Mouse (Mus musculus): Measurements from ENCODE around the gene Fbp1.
"Not testable (repeated sequence)": the region's sequence is repeated elsewhere in the genome, so short reads cannot be mapped to it uniquely, and the experiment has no call there.

The Fbp1 gene

DNA sequence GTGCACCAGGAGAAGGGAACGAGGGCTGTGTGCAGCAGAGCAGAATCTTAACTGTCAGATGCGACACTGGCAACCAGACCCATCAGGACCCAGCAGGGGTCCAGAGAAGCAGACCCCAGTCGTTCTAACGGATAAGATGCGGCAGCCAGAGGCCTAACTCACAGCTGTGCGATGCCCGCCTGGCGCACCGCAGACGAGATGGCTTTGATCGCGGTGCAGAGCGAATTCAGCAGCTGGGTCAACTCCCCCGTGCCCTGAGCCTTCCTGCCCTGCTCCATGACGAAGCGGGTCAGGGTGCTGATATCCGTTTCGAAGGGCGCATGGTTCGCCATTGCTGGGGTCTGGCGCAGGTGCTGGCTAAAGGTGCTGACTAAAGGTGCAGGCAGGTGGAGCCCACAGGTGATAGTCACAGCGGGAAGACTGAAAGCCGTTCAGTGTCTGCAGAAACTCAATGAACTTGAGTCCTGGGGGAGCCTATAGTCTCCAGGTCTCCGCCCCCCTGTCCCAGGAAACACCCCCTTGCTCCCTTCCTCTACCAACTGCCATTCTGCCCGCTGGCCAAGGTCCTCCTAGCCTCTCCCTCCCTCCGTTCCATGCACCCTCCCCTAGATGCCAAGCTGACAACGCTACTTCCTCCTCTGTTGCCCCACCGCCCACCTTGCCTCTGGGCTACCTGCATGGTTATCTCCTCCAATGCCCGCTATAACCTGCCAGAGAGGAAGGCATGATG, at the start of gene Fbp1:
Gene Fbp1, minus strand, starts transcription at position 571 of the 730 bp plus-strand sequence.
- DNase-seq (ENCODE audit: low read depth): peak; percentile 7

DNA sequence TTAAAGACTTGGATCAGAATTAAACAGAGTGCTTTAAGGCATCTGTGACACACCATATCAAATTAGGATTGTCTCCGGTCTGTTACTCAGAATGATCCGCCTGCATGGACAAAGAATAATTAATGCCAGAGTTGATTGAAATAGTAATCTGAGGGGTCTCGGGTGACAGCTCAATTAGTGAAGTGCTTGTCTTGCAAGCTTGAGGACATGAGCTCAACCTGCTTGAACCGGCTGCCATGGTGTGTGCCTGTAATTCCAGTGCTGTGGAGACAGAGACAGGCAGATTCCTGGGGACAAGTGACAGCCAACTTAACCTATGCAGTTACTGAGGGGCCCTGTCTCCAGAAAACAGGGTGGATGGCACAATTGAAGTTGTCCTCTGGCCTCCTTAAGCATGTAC, 44.4 kb upstream of the Fbp1 start:
- no peak for DNase-seq (ENCODE audit: low read depth)

DNA sequence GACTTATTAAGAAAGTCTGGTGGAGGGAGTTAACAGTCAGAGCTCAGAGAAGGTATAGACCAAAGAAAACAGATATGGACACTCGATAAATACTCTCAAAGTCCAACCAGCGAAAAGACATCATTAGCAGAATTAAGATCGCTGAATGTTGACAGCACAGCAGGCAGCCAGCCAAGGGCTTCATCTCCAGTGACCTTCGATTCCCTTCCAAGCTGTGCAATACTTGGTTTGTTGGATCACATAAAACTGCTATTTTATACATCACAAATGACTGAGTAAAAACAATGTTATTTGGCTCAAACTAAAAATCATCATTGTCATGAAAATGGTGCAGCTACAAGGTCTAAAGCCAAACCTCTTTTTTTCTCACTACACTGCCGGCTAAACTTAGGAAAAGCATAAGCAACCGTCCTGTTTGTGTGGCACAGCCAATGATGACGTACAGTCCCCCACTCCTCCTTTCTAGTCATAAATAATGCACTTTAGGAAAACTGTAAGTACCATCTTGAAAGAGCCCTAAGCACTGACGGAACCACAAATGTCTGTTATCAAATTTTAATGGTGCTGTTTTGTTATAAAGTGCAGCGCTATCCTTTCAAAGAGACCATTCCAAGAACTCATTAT, 41.8 kb upstream of the Fbp1 start:
- DNase-seq (ENCODE audit: low read depth): no peak

DNA sequence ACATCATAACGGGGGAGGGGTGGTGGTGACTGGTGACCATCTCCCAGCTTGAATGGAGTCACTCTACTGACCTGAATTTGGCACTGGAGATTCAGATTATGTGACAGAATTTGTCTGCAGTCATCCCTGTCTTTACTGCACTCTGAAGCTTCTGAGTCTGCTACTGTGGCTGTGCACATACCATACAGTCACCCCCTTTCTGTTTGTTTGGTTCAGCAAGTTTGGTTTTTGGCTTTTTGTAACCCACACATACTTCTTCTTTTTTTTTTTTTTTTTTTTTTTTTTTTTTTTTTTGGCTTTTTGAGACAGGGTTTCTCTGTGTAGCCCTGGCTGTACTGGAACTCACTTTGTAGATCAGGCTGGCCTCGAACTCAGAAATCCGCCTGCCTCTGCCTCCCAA, 41.1 kb upstream of the Fbp1 start:
- DNase-seq (ENCODE audit: low read depth): not testable (repeated sequence)

DNA sequence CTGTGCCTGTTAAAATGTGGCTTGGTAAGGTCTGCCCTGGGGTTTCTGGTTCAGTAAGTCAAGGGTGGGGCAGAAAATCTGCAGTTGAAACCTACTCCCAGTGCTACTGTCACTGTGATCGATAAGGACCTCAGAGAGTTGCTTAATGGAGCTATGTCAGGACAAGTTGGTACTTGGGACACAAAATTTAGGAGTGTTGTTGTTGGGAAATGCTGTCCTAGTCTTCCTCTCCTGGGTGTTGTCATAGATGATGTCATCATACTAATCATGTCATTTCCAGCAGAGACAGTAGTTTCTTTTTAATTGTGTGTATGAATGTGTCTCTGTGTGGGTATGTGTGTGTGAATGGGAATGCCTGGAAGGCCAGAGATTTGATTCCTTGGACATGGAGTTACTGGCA, 39.4 kb upstream of the Fbp1 start:
- no peak for DNase-seq (ENCODE audit: low read depth)

DNA sequence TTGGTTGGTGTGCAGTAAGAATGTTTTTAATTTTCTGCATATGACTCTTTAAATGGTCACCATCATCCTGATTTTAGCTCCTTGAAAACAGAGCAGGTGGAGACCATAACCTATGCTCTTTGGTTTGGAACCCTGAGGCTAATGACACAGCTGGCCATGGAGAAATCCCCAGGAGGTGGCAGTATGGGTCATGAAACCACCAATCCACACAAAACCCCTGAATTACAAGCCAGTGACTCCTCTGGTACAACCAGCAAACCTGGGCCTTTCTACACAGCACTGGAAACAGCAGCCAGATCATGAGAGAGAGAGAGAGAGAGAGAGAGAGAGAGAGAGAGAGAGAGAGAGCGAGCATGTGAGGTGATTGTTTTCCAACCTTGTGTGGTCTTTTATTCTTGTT, 38.4 kb upstream of the Fbp1 start:
- DNase-seq (ENCODE audit: low read depth): peak; percentile 39

DNA sequence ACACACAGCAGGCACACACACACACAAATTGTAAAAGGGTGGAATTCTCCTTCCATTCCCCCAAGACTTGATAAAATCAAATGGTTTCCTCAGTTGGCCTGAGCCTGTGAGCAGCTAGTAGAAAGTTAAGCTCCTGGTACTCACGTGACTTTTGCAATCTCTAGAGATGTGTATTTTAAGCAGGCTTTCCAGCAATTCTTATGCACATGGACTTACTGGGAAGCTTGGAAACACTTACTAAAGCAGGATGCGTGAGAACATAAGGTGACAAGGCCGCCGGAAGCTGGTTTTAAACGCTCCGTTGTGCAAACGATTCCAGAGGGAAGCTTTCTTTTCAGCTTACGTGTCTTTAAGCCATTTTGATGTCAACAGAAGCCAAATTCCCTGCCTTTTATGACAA, 35.1 kb upstream of the Fbp1 start:
- no peak for DNase-seq (ENCODE audit: low read depth)

DNA sequence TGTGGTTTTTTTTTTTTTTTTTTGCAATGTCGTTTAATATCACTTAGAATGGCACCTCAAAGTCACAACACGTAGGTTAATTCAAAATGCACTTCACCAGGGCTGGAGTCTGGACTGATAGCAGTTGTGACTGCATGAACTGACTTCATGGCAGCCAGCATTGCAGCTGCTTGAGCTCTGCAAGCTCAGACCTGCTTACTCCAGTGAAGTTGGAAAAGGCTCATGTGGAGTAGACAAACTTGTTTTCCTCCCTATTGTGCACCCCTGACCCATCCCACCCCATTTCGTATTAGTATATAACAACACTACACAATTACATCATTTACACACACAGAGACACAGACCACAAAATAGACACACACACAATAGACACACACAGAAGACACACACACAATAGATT, 34.6 kb upstream of the Fbp1 start:
- DNase-seq (ENCODE audit: low read depth): no peak

DNA sequence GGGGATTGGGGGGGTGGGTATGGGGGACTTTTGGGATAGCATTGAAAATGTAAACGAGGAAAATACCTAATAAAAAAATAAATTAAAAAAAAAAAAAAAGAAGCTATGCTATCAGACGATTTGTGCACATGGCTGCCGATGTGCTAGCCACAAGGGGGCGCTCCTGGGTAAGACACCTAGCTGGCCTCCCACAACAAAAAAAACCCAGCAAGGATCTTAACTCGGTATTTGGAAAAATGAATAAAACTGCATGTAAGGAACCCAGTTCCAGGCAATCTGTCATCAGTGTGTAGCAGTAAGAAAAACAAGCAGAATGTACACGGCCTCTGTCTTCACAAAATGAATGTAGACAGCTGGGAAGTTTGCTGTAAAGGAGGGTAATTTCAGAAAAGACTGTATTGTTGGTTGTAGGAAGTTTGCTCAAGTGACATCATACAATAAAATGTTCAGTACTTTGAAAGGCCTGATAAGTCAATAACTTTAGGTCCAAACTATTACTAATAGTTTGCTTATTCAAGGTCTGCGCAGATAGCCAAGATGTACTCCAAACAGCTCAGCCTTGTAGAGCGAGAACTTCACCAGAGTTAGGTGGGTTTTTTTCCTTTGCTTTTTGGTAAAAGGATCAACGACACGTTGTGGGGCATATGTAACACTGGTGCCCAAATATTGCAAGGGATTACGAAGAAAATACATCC, 31.7 kb upstream of the Fbp1 start:
- DNase-seq (ENCODE audit: low read depth): peak; percentile 78

DNA sequence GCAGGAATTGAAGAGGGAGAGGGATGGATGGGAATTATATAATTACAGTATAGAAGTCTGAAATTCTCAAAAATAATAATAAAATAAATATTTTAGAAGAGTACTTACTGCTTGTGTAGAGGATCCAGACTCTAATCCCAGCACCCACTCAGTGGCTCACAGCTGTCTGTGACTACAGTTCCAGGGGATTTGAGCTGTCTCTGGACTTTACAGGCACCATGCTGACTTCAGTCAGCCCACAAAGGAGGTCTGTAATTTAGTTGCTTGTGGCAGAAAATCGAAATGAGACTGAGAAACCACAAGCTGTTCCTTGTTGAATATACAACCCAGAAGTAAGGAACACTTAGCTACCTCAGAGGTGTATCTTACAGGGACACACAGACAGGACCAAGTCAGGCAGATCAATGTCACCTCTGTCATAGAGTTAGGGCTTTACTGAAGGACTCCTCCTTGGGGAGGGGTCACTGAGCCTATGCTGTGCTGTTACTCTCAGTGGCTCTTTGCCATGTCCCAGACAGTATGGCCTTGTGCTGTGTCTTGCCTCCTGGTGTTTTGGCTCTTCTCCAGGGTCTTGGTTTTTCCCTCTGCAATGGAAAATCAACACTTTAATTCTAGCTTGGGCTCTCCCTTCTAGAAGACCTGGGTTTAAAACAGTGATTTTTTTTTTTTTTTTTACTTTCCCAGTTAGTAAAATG, 29.5 kb upstream of the Fbp1 start:
- no peak for DNase-seq (ENCODE audit: low read depth)

DNA sequence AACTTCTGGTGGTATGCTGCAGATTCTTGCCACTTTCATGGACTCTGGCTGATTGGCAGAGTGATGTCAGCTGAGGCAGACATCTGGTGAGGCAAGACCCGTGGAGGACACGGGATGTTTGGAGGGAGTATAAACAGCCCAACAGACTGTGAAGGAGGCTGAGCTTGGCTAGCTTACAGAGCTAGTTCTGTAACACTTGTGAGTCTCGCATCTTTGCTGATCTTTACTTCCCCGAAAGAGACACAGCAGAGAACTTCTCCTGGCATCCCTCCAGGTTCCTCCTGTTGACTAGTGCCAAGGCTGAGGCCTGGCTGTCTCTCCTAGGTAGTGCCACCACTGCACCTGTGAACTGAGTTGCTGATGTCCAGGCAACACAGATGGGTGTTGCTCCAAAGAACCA, 28.6 kb upstream of the Fbp1 start:
- DNase-seq (ENCODE audit: low read depth): no peak

DNA sequence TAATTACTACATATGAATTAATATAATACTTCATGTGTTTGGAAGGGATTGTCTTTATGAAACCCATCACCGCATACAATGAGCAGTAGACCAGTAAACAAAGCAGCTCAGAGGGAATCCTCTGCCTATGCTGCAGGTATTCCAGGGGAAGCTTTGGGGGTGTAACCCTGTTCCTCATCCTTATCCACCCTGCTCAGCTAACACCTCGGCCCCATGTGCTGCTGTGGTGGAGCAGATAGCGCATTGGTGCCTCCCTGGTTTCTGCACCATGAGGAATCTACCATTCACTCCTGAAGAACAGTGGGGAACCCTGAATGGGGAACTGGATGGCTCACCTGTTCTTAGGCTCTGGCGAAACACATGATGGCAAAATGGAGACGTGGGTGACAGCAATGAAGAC, 23.5 kb upstream of the Fbp1 start:
- DNase-seq (ENCODE audit: low read depth): no peak

DNA sequence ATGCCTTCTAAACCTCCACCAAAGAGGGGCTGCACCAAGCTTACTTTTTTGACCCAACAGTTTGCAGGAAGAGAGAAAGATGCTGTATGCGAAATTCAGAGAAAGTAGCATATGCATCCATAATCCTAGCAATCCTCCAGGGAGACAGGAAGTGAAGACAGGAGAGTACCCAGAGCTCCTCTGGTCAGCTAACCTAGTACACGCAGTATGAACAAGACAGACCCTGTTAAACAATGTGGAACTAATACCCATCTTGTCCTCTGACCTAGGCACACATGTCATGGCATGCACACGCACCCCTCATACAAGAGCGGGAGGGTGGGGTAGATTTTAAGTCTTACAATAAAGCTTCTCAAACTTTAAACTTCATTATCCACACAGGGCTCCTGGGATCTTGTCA, 22.1 kb upstream of the Fbp1 start:
- no peak for DNase-seq (ENCODE audit: low read depth)

DNA sequence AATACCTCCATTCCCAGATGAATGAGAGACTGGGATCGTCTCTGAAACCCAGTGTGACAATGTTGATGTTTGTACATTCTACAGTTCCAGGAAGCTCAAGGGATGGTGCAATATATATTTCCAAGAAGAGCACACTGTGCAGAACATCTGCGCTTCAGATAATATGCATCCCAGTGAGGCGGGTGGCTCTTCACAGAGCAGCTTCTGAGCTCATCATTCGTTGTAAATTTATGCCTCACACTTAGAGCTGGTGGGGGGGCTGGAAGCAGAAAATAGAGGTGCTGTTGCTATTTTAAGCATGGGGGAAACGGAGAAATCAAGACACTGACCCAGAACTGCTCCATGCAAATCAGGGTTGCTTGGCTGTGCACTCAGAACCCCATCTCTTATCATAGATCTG, 21.7 kb upstream of the Fbp1 start:
- no peak for DNase-seq (ENCODE audit: low read depth)

DNA sequence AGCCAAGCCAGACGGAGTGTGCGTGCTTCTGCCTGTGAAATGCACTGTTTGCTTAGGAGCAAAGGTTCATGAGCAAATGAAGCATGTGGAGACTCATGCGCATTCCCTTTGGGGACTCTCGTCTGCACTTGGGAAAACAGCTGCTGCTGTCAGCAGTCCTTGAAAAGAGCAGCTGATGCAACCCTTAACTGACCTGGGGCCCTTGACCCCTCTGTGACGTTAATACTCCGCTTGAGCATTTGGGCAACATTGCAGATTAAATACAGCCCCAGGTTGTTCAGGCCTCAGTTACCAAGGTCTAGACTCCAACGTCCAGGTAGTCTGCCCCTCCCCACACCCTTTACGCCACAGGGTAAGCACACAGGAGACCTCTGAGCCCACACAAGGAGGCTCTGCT, 20.1 kb upstream of the Fbp1 start:
- DNase-seq (ENCODE audit: low read depth): no peak

DNA sequence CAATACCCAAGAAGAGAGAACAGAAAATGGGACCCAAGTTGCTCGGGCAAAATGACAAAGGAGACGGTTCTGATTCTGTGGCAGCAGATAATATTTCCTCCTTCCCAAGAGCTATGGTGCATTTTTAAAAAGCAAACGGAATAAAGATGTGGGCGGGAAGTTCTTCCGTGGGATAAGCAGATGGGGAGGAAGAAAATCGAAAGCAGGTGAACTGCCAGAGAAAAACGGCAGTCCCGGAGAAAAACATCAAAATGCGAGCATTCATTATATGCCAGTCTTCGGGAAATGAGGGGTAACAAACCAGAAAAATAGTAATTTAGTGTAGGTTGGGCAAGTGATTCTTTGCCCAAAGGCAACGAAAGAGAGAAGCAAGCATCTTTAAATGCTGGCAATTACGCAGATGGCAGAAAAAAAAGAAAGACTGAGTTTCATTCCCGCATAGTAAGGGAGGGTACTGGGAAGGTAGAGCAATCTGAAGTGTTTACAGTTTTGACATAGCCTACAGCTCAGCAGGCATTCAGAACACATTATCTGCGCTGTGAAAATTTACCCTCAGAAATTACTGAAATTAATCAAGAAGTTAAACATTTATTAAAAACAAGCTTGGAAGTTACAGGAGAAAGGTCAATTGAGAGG, 19.6 kb upstream of the Fbp1 start:
- no peak for DNase-seq (ENCODE audit: low read depth)

DNA sequence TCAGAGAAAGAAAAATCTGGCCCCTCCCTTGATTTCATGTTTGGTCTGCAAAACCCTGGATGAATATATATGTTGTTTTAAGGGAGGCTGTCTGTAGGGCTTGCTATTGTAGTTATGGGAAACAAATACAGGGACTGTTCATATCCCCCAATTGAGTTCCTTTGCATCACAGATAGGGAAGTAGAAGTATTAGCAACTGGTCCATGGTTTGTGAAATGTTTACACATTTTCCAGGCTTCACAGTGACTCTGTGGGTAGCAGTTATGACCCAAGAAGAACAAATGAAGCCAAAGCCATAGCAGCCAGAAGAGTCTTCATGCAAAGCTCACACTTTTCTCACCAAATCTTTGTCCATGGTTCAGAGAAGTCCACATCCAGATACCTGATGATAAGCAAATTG, 13.1 kb upstream of the Fbp1 start:
- DNase-seq (ENCODE audit: low read depth): no peak

DNA sequence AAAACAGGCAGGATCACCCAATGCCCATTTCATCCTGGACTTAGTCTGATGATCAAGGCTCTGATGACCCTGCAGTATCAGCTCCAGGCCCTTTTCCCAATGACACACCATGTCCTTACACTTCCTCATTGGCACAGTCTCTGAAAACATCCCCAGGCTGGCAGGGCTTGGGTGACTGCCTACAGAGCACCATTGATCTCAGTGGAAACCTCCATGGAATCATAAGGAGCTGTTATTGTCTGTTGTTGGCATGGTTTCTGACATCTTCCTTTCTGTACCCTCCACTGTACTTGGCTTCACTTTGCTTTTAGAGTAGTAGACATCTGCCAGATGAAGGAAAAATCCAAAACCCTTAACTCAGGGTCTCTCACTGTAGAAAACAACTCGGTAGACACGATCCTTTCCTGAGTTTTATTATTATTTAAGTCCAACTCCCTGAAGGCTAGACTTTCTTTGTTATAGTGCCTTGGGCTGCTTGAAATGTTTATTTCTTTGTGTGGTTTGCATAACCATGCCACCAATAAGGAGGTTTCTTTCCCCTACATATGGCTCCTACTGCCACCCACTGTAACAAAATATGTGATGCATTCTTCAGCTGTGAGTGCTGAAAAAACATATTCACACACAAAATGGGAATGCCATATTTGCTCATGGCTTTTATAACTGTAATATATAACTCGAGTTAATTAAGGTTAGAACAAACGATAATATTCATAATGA, 10.0 kb upstream of the Fbp1 start:
- DNase-seq (ENCODE audit: low read depth): no peak

DNA sequence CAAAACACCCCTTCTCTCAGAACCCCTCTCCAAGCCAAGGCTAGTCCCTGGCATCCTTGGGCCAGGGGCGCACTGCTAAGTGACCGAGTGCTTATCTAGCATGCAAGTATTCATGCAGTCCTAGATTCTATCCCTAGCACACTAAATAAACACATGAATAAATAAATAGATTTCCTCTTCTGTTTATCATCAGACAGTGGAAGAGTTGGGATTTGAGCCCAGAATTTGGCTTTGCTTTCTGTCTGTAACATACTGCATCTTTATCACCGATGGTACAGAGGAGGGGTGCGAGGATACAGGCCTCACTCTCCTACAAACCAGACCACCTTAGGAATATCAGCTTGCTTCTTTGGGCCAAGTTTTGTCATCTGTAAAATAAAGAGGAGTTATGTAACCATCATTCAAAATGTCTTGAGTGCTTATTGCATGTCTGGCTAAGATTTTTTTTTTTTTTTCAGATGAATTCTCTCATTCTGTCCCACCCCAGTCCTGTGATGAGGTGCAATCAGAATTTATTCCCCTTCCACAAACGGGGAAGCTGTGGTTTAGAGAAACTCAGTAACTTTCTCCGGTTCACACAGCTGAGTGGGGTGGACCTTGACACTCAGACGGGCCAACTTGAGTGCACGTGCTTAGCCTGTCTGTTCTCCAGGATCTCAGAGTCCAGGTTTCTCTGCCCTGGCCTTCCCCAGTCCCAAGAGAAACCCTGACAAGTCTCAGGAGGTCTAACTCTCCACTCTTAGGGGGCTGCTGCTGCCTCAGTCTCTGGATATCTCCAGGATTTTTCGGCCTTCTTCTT, 5.2 kb upstream of the Fbp1 start:
- no peak for DNase-seq (ENCODE audit: low read depth)

DNA sequence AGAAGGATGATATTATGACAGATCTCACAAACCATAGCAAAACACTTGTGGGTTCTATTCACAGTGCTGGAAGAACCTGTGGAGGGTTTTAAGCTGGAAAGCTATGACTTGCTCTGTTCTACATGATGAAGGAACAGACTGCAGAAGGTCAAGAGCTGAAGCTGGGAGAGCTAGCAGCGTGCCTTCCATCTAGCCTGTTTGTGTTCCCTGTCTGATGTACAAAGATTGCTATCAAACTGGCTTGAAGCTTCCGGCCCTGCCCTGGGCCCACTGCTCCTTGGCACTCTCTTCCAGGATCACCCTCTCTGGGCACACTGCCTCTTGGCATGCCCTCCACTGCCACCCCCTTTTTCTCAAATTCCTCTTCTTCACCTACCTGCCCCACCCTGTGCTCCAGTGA, 1.2 kb upstream of the Fbp1 start:
- DNase-seq (ENCODE audit: low read depth): no peak

DNA sequence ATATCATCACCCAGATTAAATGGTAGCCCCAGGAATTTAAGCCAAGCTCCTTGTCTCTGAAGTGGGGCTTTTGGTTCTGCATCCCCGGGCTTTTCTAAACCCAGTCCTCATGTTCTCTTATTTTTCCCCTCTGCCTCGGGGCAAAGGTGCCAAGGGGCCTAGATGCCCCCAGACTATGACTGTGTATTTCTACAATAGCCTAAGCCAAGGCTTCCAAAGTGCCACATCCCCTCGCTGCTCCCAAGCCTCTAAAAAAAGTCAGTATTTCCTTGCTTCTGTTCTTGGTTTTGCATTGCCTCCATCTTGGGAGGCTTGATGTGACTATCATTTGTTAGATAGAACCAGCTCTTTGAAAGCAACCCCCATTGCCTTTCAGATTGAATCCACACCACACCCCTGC, 3.5 kb downstream of the Fbp1 start:
- DNase-seq (ENCODE audit: low read depth): no peak
